Mouse (Mus musculus): ENCODE data around the gene Sarm1.

The Sarm1 gene

GRCm38 (mm10) chr11:78463286-78464036, 34.1 kb downstream of the Sarm1 start:
- no peak for DNase-seq

DNA sequence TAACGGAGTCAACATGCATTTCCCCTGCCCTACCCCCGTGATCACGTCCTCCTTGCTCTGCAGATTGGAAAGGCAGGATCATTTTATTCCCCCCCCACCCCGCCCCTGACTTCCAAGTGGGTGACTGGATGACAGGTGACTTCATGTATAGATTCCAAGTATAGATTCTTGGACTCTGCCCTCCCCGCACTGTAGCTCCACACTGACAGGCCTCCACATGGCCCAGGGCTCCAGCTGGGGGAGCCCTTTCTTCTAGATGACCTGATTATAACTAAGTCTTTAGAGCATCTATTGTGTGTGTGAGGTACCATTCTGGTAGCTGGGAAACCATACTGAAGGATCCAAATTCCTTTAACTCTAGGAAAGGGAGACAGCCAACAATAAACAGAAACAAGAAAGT, 34.9 kb downstream of the Sarm1 start:
- no peak for DNase-seq

DNA sequence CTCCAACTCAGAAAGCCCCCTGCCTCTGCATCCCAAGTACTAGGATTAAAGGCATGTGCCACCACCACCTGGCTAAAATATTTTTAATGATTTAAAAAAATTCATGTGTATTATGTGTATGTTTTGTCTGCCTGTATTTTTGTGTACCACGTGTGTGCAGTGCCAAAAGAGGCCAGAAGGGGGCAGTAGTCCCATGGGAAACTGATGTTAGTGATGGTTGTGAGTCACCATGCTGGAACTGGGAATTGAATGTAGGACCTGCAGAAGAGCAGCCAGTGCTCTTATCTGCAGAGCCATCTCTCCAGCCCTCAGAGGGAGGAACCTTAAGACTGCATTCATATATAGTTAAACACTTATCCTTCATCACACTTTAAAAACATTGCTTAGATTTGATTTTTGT, 35.7 kb downstream of the Sarm1 start:
- no peak for DNase-seq

DNA sequence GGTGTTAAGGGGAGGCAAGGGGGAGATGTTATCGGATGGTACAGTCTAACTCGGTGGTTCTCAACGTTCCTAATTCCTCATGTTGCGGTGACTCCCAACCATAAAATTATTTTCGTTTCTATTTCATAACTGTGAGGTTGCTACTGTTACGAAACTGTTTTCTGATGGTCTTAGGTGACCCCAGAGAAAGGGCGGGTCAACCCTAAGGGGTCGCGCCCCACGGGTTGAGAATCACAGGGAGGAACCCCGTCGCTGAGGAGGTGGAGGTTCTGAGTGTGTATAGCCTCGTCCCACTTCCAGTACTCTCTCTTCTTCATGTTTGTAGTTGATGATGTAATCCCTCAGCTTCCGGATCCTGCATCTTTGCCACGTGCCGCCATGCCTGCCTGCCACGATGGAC, 38.8 kb downstream of the Sarm1 start:
- no peak for DNase-seq

GRCm38 (mm10) chr11:78455308-78455707, 42.2 kb downstream of the Sarm1 start:
- DNase-seq, result no peak

- DNase-seq, result no peak
Observed at GRCm38 (mm10) chr11:78454276-78454675, 43.3 kb downstream of the Sarm1 start.

DNA sequence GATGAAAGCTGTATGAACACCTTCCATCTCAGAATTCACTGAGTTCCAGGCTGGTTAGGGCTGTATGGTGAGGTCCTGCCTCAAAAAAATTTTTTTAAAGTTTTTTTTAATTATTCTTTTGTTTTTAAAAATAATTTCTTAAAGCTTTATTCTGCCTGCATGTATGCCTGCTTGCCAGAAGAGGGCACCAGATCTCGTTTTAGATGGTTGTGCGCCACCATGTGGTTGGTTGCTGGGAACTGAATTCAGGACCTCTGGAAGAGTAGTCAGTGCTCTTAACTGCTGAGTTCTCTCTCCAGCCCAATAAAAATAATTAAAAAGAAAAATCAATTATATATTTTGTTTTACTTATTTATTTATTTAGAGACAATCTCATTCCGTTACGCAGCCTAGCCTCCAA, 43.9 kb downstream of the Sarm1 start:
- DNase-seq, result peak; percentile 51

DNA sequence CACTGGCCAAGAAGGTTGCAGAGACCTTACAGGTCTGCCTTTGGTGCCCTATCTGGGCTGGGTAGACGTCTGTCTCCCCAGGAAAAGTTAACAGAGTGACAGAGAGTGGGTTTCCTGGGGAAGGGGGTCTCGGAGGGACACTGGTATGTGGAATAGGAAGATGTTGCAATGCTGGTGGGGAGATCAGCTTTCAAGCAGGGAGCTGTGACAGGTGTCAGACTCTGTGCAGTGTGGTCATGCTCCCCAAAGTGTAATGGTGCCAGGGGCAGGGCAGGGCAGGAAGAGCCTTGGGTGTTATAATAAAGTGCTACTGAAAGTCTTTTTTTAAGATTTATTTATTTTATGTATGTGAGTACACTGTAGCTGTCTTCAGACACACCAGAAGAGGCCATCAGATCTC, 47.2 kb downstream of the Sarm1 start:
- no peak for DNase-seq

- no peak for DNase-seq
Observed at GRCm38 (mm10) chr11:78448242-78448641, 49.3 kb downstream of the Sarm1 start.

DNA sequence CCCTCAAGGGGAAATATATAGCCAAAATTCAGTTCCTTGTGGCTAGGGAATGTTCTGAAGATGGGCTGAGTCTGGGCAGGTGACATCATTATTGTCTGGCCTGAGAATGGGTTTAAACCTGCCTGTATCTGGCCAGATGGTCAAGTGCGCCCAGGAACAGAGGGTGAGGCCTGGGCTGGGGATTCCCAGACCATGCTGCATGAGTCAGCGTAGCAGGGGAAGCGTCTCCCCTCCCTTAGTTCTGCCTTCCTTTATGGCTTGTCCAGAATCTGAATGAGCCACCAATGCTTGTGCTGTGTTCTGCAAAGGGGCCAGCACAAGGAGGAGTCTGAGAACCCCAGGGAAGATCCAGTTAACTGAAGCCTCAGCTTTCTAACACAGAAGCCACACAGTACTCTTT, 50.4 kb downstream of the Sarm1 start:
- DNase-seq, result no peak

DNA sequence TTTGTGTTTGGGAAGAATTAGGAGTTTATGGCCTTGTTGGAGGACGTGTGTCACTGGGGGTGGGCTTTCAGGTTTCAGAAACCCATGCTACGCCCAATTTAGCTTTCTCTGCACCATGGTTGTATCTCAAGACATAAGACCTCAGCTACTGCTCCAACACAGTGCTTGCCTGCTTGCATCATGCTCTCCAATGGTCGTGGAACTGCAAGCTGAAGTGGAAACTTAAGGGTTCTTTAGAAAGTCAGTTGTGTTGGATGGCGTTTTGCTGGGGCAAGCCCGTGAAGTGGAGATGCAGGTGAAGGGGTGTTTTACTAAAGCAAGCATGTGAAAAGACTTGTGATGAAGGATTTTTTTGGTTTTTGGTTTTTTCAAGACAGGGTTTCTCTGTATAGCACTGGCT, 54.4 kb downstream of the Sarm1 start:
- DNase-seq, result no peak

DNA sequence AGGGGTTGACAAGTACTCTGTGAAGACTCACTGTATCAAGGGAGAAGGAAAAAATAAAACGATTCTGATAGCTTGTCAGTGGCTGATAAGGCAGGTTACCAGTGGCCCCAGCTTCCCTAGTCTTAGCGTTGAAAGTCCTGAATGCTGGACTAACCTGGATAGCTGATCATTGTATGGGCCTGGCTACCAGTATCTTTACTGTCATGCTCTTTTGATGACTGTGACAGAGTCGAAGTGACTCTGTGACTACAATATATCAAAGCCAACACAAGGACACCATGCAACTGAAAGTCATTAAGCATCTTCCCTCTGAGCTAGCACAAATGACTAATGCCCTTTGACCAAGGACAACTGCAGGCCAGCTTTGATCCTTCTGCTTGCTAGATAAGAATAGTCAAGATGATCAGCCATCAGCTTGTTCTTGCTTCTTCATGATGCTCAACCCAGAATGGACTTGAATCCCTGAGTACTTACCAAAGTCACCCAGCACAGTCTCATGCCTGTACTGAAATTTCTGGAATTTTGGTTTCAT, 59.1 kb downstream of the Sarm1 start:
- no peak for DNase-seq

GRCm38 (mm10) chr11:78437182-78437581, 60.4 kb downstream of the Sarm1 start:
- no peak for DNase-seq

DNA sequence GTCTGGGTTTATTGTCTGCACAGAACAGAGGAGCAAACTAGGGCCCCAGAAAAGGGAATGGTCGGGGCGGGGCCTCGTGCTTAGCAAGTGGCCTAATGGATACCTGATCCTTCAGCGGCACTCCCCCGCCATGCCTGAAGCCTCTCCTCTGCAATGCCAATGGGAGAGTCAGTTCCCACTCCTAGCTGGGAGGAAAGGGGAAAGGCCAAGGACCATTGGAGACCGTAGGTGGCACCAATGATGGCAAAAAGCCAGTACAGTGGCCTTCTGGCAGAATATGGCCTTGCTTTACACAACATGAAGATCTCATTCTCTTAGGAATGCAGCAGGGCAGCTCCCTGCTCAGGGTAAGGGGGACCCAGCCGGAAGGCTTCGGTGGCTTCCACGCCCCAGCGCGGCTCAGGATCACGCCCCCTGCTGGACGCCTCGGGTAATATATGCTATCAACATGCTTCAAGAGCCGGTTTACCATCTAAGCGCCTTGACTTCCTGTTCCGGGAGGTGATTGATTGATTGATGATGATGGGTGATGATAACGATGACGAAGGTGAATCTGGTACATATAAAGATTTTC, 61.7 kb downstream of the Sarm1 start:
- no peak for DNase-seq

GRCm38 (mm10) chr11:78434052-78434451, 63.5 kb downstream of the Sarm1 start:
- no peak for DNase-seq

- DNase-seq, result no peak
Observed at GRCm38 (mm10) chr11:78431176-78431575, 66.4 kb downstream of the Sarm1 start.

GRCm38 (mm10) chr11:78430195-78430878, 67.2 kb downstream of the Sarm1 start:
- no peak for DNase-seq

DNA sequence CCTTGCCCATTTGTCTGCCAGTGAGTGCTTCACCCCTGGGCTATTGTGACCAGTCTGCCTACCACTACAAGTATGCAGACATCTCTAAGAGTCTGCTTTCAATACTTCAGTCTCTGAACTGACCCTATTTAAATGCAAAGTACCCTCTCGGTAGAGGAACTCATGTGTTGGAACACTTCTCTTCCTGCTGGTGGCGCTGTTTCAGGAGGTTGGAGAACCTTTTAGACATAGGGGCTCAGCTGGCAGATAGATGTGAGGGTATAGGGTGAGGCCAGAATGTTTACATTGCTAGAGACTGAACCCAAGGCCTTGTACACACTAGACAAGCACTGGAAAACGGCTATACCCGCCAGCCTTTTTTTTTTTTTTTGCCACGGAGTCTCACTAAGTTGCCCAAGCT, 69.2 kb downstream of the Sarm1 start:
- no peak for DNase-seq

GRCm38 (mm10) chr11:78427655-78428054, 69.9 kb downstream of the Sarm1 start:
- DNase-seq, result no peak

DNA sequence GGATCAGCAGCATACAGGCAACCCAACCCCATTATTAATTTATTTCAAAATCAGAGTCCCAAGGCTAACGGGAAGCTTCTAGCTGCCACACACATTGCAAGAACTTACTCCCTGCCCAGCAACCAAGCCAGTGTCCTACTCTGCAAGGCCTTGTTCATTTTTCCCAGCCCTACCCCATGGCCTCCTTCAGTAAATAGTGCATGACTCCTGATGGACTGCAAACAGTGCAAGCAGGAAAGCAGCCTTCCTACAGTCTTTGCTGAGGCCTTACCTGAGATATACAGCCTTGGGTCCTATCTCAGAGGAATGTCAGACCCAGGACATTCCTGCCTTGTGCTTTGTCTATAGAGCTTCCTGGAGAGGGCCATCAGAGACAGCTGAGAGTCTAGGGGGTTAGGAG, 72.0 kb downstream of the Sarm1 start:
- DNase-seq, result no peak

DNA sequence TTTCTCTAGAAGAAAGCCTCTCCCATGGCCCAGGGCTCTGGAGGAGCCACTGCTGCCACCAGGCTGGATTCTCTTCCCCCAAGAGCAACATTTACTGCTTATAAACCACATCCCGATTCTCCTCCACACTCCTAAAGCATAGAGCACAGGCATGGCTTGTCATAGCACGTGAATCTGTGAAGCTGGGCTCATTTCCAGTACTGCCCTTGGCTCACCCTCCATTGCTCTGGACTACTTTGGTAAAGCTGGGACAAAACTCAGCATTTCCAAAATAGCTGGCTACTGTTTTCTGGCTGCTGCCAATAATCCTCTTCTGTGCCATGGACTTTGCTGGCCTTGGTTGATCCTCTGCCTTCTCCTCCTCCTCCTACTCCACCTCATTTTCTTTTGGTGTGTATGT, 73.2 kb downstream of the Sarm1 start:
- DNase-seq, result peak; percentile 15
